Comparison of ENCODE assay signal across 8 mouse cellular contexts in genomic region chr3:87173486-87174085, GRCm38 (mm10). TPM values are rescaled to one million over a fixed set of nuclear protein-coding genes. Genes with fewer than 3 reads are reported as not detected.
DNase-seq lines count a peak whose midpoint lies in the region; ATAC-seq and TF ChIP-seq lines count a peak whose summit lies in the region.

No protein-coding gene starts in this region.

- no peak overlapping the region for H3K27ac ChIP-seq in liver, adult 2 months (replicated peaks; ENCODE audit: insufficient read depth, low read depth, low read length)
- peak overlapping the region; percentile 93 for H3K27ac ChIP-seq in embryonic facial prominence, embryonic 14.5 days (replicated peaks; ENCODE audit: low read depth, low read length)
- peak overlapping the region; percentile 80 for H3K27ac ChIP-seq in hindbrain, embryonic 15.5 days (replicated peaks)
- H3K27ac ChIP-seq in midbrain, embryonic 16.5 days (ENCODE audit: low read length): peak overlapping the region; percentile 84

- H3K4me3 ChIP-seq in liver, adult 2 months (ENCODE audit: insufficient read depth, low read depth, low read length): peak overlapping the region; percentile 55; the same call in 1 of the 2 replicates
- H3K4me3 ChIP-seq in embryonic facial prominence, embryonic 14.5 days (ENCODE audit: low read depth, low read length): peak overlapping the region; percentile 79
- peak overlapping the region; percentile 55 for H3K4me3 ChIP-seq in hindbrain, embryonic 15.5 days
- H3K4me3 ChIP-seq in midbrain, embryonic 16.5 days (ENCODE audit: low read depth, low read length): peak overlapping the region; percentile 64

- peak overlapping the region; percentile 91 for H3K4me2 ChIP-seq in embryonic facial prominence, embryonic 14.5 days (ENCODE audit: low read depth, low read length)
- H3K4me2 ChIP-seq in hindbrain, embryonic 15.5 days: peak overlapping the region; percentile 75
- H3K4me2 ChIP-seq in midbrain, embryonic 16.5 days (ENCODE audit: low read length): peak overlapping the region; percentile 76

- no peak for DNase-seq in liver, adult 2 months (ENCODE audit: extremely low read depth, low read depth, low spot score)
- no peak for DNase-seq in liver
- no peak for DNase-seq in embryonic facial prominence, embryonic 14.5 days (ENCODE audit: low spot score)
- DNase-seq in adrenal gland, adult 2 months: no peak
- DNase-seq in layer of hippocampus, postnatal 14 days (ENCODE audit: low spot score in 2 of 2): no peak
- DNase-seq in kidney, postnatal 14 days: no peak

- TF ChIP-seq POLR2A in liver, adult 2 months (IDR thresholded peaks at IDR 0.05; ENCODE audit: extremely low read depth, insufficient read depth, low read length): no peak

- no peaks in the 10 kb centered on the region for H3K79me2 ChIP-seq in liver, adult 2 months (ENCODE audit: control insufficient read depth, insufficient read depth, low read length)

- no peaks in the 10 kb centered on the region for H3K36me3 ChIP-seq in liver, adult 2 months (ENCODE audit: control insufficient read depth, insufficient read depth, low read length)
- H3K36me3 ChIP-seq in embryonic facial prominence, embryonic 14.5 days (ENCODE audit: control insufficient read depth, insufficient read depth, low read length): no peaks in the 10 kb centered on the region
- no peaks in the 10 kb centered on the region for H3K36me3 ChIP-seq in hindbrain, embryonic 15.5 days
- no peaks in the 10 kb centered on the region for H3K36me3 ChIP-seq in midbrain, embryonic 16.5 days (ENCODE audit: control insufficient read depth, insufficient read depth, low read length)

- no peaks in the 10 kb centered on the region for H3K4me1 ChIP-seq in liver, adult 2 months (ENCODE audit: control insufficient read depth, insufficient read depth, low read length)
- H3K4me1 ChIP-seq in embryonic facial prominence, embryonic 14.5 days (ENCODE audit: control insufficient read depth, insufficient read depth, low read length): peaks cover 33% of the 10 kb centered on the region
- H3K4me1 ChIP-seq in hindbrain, embryonic 15.5 days (replicated peaks): peaks cover 55% of the 10 kb centered on the region
- peaks cover 45% of the 10 kb centered on the region for H3K4me1 ChIP-seq in midbrain, embryonic 16.5 days (ENCODE audit: control insufficient read depth, insufficient read depth, low read length)

- peaks cover 9% of the 10 kb centered on the region; the same call in 1 of the 2 replicates for H3K27me3 ChIP-seq in liver, adult 2 months (ENCODE audit: control insufficient read depth, insufficient read depth, low read length)
- H3K27me3 ChIP-seq in embryonic facial prominence, embryonic 14.5 days (replicated peaks; ENCODE audit: control insufficient read depth, insufficient read depth, low read length): no peaks in the 10 kb centered on the region
- H3K27me3 ChIP-seq in hindbrain, embryonic 15.5 days: no peaks in the 10 kb centered on the region
- H3K27me3 ChIP-seq in midbrain, embryonic 16.5 days (ENCODE audit: control insufficient read depth, insufficient read depth, low read depth, low read length): peaks cover 2% of the 10 kb centered on the region; the same call in 1 of the 2 replicates

- no peak for TF ChIP-seq CTCF in liver, adult 2 months (IDR thresholded peaks at IDR 0.05; ENCODE audit: low read depth, low read length)

- H3K9me3 ChIP-seq in embryonic facial prominence, embryonic 14.5 days (ENCODE audit: control insufficient read depth, low read length): no peaks in the 10 kb centered on the region
- H3K9me3 ChIP-seq in hindbrain, embryonic 15.5 days: no peaks in the 10 kb centered on the region
- no peaks in the 10 kb centered on the region for H3K9me3 ChIP-seq in midbrain, embryonic 16.5 days (replicated peaks; ENCODE audit: control insufficient read depth, low read length, poor library complexity, severe bottlenecking)

- ATAC-seq in embryonic facial prominence, embryonic 14.5 days (ENCODE audit: low read depth): no peak
- ATAC-seq in hindbrain, embryonic 15.5 days (ENCODE audit: low FRiP score, low read depth): no peak
- ATAC-seq in midbrain, embryonic 16.5 days: 0 out of 2 replicates have a peak, but pooled peaks have one; percentile 19

- no peak overlapping the region for H3K9ac ChIP-seq in liver, adult 2 months (ENCODE audit: low read depth, low read length)
- peak overlapping the region; percentile 85 for H3K9ac ChIP-seq in embryonic facial prominence, embryonic 14.5 days (ENCODE audit: low read depth, low read length)
- peak overlapping the region; percentile 45 for H3K9ac ChIP-seq in hindbrain, embryonic 15.5 days
- peak overlapping the region; percentile 75 for H3K9ac ChIP-seq in midbrain, embryonic 16.5 days (ENCODE audit: low read depth, low read length)

- WGBS in liver, adult 2 months: 24% methylated on average over 8 of the region's 8 CpGs
- WGBS in embryonic facial prominence, embryonic 14.5 days: 2% methylated on average over 8 of the region's 8 CpGs
- under 1% methylated on average over 8 of the region's 8 CpGs for WGBS in hindbrain, embryonic 15.5 days
- WGBS in midbrain, embryonic 16.5 days: 3% methylated on average over 8 of the region's 8 CpGs

RNA-seq across cellular contexts. Expression of gene Kirrel, which starts 1.0 kb away (rescaled TPM):
- 0.40 and 0.46 TPM in 2 replicates for total RNA-seq in liver, adult 2 months (2014; rRNA removed)
- polyA plus RNA-seq in liver, adult 2 months (2012; rRNA removed): 0.78 and 0.81 TPM in 2 replicates
- polyA plus RNA-seq in embryonic facial prominence, embryonic 14.5 days (2014; fragmentation: Nextera tagmentation; extraction: Ambion mirVana): 12.8 and 14.1 TPM in 2 replicates
- polyA plus RNA-seq in hindbrain, embryonic 15.5 days (2015; fragmentation: Nextera tagmentation; extraction: Ambion mirVana): 6.5 and 7.0 TPM in 2 replicates
- polyA plus RNA-seq in midbrain, embryonic 16.5 days (2015; fragmentation: Nextera tagmentation; extraction: Ambion mirVana): 5.6 and 6.9 TPM in 2 replicates
- 10 to 100 TPM; 12.5 to 22.0 TPM for total RNA-seq in adrenal gland, adult 2 months (2021)
- 9.9 and 11.2 TPM in 2 replicates for polyA plus RNA-seq in adrenal gland, adult 2 months (2012; rRNA removed)
- total RNA-seq in layer of hippocampus, postnatal 14 days (2021): 1 to 10 TPM; 4.7 to 4.8 TPM
